Mouse (Mus musculus): ENCODE measurements at regions not wholly inside any gene's neighbourhood (a gene's known extent, or its start where the extent isn't known, plus 50 kb on each side); places are given as distances from the start of the nearest gene placed in this dataset.

GRCm38 (mm10) chr13:60282543-60283251 lies 105.5 kb upstream of the Gas1 start:
- no peak for TF ChIP-seq GATA1 (IDR thresholded peaks at IDR 0.05; ENCODE audit: borderline replicate concordance, low read length)
- TF ChIP-seq FLI1 (IDR thresholded peaks at IDR 0.05; ENCODE audit: low read length) = no peak

Data from megakaryocyte, embryonic 14.5 days (primary cell).